Comparison of ENCODE assay signal across 19 mouse cellular contexts in genomic region chr1:151102061-151102460, GRCm38 (mm10).
DNase-seq lines count a peak whose midpoint lies in the region; ATAC-seq and TF ChIP-seq lines count a peak whose summit lies in the region.
"Had no signal": no experiment of that assay in that cellular context is flagged by ENCODE, and none has a peak within 500 bp of the region (broad histone marks: within the 10 kb centered on the region; RNA-seq: fewer than 3 reads in every experiment).

No protein-coding gene starts in this region.

- no peaks in the 10 kb centered on the region for H3K27me3 ChIP-seq in forebrain, embryonic 10.5 days (ENCODE audit: poor library complexity, severe bottlenecking)
- H3K27me3 ChIP-seq in forebrain, postnatal 0 days (ENCODE audit: insufficient read depth, low read length) = no peaks in the 10 kb centered on the region
- H3K27me3 ChIP-seq in liver, embryonic 12.5 days (replicated peaks) = no peaks in the 10 kb centered on the region
- H3K27me3 ChIP-seq: forebrain, embryonic 15.5 days; megakaryocyte, embryonic 14.5 days had no signal

- DNase-seq in forebrain, embryonic 10.5 days (ENCODE audit: extremely low spot score, low spot score) = no peak
- no peak for DNase-seq in forebrain, postnatal 0 days
- peak; percentile 39 for DNase-seq in testis, postnatal 10 days (ENCODE audit: low spot score)
- no peak for DNase-seq in testis, postnatal 14 days (ENCODE audit: low spot score)
- no peak for DNase-seq in lung, postnatal 4 days
- DNase-seq in cerebellum, adult 18-20 months = no peak
- DNase-seq: adrenal gland, adult 8-10 months; cerebellum, adult 2 months; gastrocnemius, adult 2 months; heart, adult 18-20 months; kidney, adult 11 months; right cerebral cortex, adult 18-20 months had no signal

- H3K36me3 ChIP-seq in forebrain, embryonic 10.5 days (replicated peaks) = no peaks in the 10 kb centered on the region
- H3K36me3 ChIP-seq in forebrain, postnatal 0 days (ENCODE audit: insufficient read depth) = no peaks in the 10 kb centered on the region
- no peaks in the 10 kb centered on the region for H3K36me3 ChIP-seq in liver, embryonic 12.5 days
- H3K36me3 ChIP-seq: forebrain, embryonic 15.5 days had no signal

- H3K27ac ChIP-seq in forebrain, embryonic 10.5 days = peak overlapping the region; percentile 36
- H3K27ac ChIP-seq in forebrain, postnatal 0 days (ENCODE audit: low read depth, low read length) = no peak overlapping the region
- peak overlapping the region; percentile 91 for H3K27ac ChIP-seq in liver, embryonic 12.5 days
- H3K27ac ChIP-seq: forebrain, embryonic 15.5 days; gastrocnemius, adult 2 months; hindbrain, embryonic 14.5 days; kidney, postnatal 0 days had no signal

- H3K9me3 ChIP-seq in forebrain, embryonic 10.5 days = no peaks in the 10 kb centered on the region
- H3K9me3 ChIP-seq in forebrain, postnatal 0 days (ENCODE audit: low read length) = no peaks in the 10 kb centered on the region
- H3K9me3 ChIP-seq in liver, embryonic 12.5 days (replicated peaks) = peaks cover 9% of the 10 kb centered on the region; the same call in 1 of the 2 replicates
- H3K9me3 ChIP-seq: forebrain, embryonic 15.5 days; megakaryocyte, embryonic 14.5 days had no signal

- H3K4me1 ChIP-seq in forebrain, embryonic 10.5 days = peaks cover 8% of the 10 kb centered on the region
- H3K4me1 ChIP-seq in forebrain, postnatal 0 days (ENCODE audit: insufficient read depth) = no peaks in the 10 kb centered on the region
- H3K4me1 ChIP-seq in liver, embryonic 12.5 days = peaks cover 90% of the 10 kb centered on the region
- H3K4me1 ChIP-seq: forebrain, embryonic 15.5 days had no signal

- ATAC-seq in forebrain, postnatal 0 days = no peak
- ATAC-seq in liver, embryonic 12.5 days = peak; percentile 38; the same call in 1 of the 2 replicates
- no peak for ATAC-seq in activated CD4-positive, CD25-positive, alpha-beta regulatory T cell, adult 4 months
- ATAC-seq: forebrain, embryonic 15.5 days; lung, postnatal 0 days had no signal

- TF ChIP-seq CTCF in forebrain, postnatal 0 days (IDR thresholded peaks at IDR 0.05; ENCODE audit: low read depth) = no peak

- WGBS in forebrain, embryonic 10.5 days = 86% methylated on average over 3 of the region's 3 CpGs
- 81% methylated on average over 3 of the region's 3 CpGs for WGBS in forebrain, postnatal 0 days
- WGBS in liver, embryonic 12.5 days (ENCODE audit: insufficient replicate concordance) = 25% methylated on average over 3 of the region's 3 CpGs

- H3K9ac ChIP-seq in forebrain, postnatal 0 days = no peak overlapping the region
- H3K9ac ChIP-seq in liver, embryonic 12.5 days = peak overlapping the region; percentile 41
- H3K9ac ChIP-seq: forebrain, embryonic 15.5 days; hindbrain, embryonic 14.5 days had no signal

- H3K4me3 ChIP-seq in forebrain, embryonic 10.5 days = no peak overlapping the region
- no peak overlapping the region for H3K4me3 ChIP-seq in forebrain, postnatal 0 days (ENCODE audit: low read depth, low read length)
- H3K4me3 ChIP-seq in liver, embryonic 12.5 days = no peak overlapping the region
- H3K4me3 ChIP-seq: forebrain, embryonic 15.5 days; gastrocnemius, adult 2 months; megakaryocyte, embryonic 14.5 days had no signal

- H3K4me2 ChIP-seq in forebrain, postnatal 0 days (ENCODE audit: low read depth) = no peak overlapping the region
- H3K4me2 ChIP-seq in liver, embryonic 12.5 days = peak overlapping the region; percentile 48
- H3K4me2 ChIP-seq: forebrain, embryonic 15.5 days; hindbrain, embryonic 14.5 days had no signal
